Mouse (Mus musculus): ENCODE measurements at regions not wholly inside any gene's neighbourhood (a gene's known extent, or its start where the extent isn't known, plus 50 kb on each side); places are given as distances from the start of the nearest gene placed in this dataset.
A peak's percentile ranks its signal among the peaks of the same experiment; 100 is the strongest.

DNA sequence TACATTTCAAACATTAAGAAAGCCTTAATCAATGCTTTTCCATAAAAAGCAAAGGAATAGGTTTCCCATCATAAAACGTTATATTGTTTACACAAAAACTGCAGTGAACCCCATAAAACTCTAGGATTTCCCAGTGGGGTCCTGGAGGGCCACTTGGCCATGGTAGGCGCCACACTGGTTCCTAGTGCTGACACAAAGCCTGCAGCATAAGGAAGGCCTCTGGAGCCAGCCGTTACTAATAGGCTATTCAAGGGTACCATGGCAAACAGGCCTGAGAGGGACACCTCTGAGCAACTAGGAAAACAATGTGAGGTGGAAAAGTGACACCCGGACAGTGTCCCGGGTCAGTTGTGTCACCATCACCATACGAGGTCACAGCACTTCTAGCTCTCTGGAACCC, 231.9 kb downstream of the Ttc32 start:
- ATAC-seq (ENCODE audit: low FRiP score, low TSS enrichment) (no peak), DNase-seq (no peak)
- Histone ChIP-seq H3K27ac (replicated peaks; ENCODE audit: low read depth, low read length) (no peak overlapping the region), H3K27me3 (ENCODE audit: control insufficient read depth, insufficient read depth, low read length) (no peaks in the 10 kb centered on the region), H3K4me1 (ENCODE audit: control insufficient read depth, insufficient read depth, low read length) (no peaks in the 10 kb centered on the region), H3K9me3 (ENCODE audit: control insufficient read depth, low read length) (no peaks in the 10 kb centered on the region), H3K4me2 (ENCODE audit: low read length) (no peak overlapping the region), H3K4me3 (replicated peaks; ENCODE audit: low read depth, low read length) (no peak overlapping the region), H3K36me3 (ENCODE audit: control insufficient read depth, insufficient read depth, low read length) (no peaks in the 10 kb centered on the region), H3K9ac (replicated peaks; ENCODE audit: low read length) (no peak overlapping the region)
- 62% methylated on average over 6 of the region's 6 CpGs for WGBS

DNA sequence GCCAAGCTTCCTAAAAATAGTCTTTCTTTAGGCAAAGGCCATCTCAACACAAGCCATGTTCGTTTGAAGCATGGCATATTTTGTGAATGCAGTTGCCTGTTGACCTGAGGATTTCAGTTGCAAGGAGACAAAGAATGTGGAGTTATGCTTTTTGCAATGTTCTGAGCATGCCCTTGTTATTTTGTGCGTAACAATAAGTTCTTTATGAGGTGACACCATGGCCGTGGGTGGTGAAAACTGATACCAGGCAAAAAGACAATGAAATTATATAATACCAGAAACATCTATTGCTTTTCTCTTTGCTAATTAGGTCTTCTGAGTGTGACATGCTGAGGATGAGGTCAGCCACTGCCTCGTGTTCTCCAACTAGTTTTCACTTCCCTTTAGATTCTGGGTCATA, 236.4 kb downstream of the Ttc32 start:
- Histone ChIP-seq H3K4me1 (ENCODE audit: control insufficient read depth, insufficient read depth, low read length) (no peaks in the 10 kb centered on the region), H3K4me3 (replicated peaks; ENCODE audit: low read depth, low read length) (no peak overlapping the region), H3K4me2 (ENCODE audit: low read length) (no peak overlapping the region), H3K36me3 (ENCODE audit: control insufficient read depth, insufficient read depth, low read length) (no peaks in the 10 kb centered on the region), H3K27me3 (ENCODE audit: control insufficient read depth, insufficient read depth, low read length) (no peaks in the 10 kb centered on the region), H3K9me3 (ENCODE audit: control insufficient read depth, low read length) (no peaks in the 10 kb centered on the region), H3K27ac (replicated peaks; ENCODE audit: low read depth, low read length) (no peak overlapping the region), H3K9ac (replicated peaks; ENCODE audit: low read length) (no peak overlapping the region)
- no peak for ATAC-seq (ENCODE audit: low FRiP score, low TSS enrichment)
- DNase-seq: no peak
- 77% methylated on average over 4 of the region's 4 CpGs for WGBS

DNA sequence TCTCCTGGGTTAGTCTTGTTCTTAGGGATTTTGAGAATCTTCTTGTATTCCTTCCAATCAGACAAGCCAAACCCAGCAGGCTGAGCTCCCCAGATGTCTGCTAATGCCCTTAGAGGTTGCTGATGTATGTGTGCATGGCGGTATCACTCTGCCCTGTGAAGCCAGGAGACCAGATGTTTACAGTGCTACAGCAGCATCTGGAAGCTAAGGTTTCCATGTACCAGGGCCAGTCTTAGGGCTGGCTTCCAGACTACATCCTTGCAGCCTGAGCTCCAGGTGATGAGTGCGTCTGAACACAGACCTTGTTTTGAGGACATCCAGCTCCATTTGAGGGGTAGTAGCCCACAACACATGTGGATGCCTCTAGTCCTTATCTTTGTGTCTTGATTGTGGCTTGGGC, 241.7 kb downstream of the Ttc32 start:
- H3K4me1 ChIP-seq (ENCODE audit: control insufficient read depth, insufficient read depth, low read length): no peaks in the 10 kb centered on the region
- no peak for ATAC-seq (ENCODE audit: low FRiP score, low TSS enrichment)
- DNase-seq: no peak
- no peaks in the 10 kb centered on the region for H3K36me3 ChIP-seq (ENCODE audit: control insufficient read depth, insufficient read depth, low read length)
- WGBS: 96% methylated on average over 2 of the region's 2 CpGs
- H3K4me3 ChIP-seq (replicated peaks; ENCODE audit: low read depth, low read length): no peak overlapping the region
- no peak overlapping the region for H3K4me2 ChIP-seq (ENCODE audit: low read length)
- no peaks in the 10 kb centered on the region for H3K27me3 ChIP-seq (ENCODE audit: control insufficient read depth, insufficient read depth, low read length)
- H3K27ac ChIP-seq (replicated peaks; ENCODE audit: low read depth, low read length): no peak overlapping the region
- H3K9ac ChIP-seq (replicated peaks; ENCODE audit: low read length): no peak overlapping the region
- no peaks in the 10 kb centered on the region for H3K9me3 ChIP-seq (ENCODE audit: control insufficient read depth, low read length)

DNA sequence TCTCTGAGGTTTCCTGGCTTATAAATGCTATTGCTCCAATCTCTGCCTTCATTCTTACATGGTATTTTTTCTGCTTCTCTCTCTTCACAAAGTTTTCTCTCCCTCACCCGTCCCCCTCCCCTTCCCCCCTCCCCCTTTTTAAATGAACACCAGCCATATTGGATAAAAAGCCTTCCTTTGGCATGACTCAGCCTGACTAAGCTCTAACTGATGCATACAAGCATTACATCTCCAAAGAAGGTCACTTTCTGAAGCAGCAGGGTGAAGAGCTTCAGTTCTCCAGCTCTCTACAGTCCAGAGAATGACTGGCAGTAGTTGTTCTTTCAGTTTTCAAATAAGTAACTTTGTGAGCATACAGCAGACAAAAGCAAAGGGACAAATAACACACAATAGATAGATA, 244.4 kb downstream of the Ttc32 start:
- no peak for ATAC-seq (ENCODE audit: low FRiP score, low TSS enrichment)

DNA sequence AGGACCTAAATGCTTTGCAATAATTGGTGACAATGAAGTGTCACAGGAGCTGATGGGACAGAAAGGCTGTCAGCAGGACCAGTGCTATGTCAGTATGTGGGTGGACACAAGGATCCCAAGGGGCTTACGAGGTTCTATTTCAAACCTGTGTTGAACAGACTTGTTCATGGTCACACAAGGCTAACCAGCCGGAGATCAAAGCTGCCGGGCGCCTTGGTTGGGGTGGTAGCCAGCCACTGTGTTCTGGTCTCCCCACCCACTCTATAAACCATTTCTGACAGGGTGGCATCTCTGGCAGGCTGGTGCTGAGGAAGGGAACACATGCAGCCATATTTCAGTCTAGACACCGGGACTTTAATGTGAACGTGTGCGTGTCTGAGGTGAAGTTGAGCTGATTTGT, 245.9 kb downstream of the Ttc32 start:
- WGBS: 88% methylated on average over 7 of the region's 7 CpGs
- DNase-seq (no peak), ATAC-seq (ENCODE audit: low FRiP score, low TSS enrichment) (no peak)
- Histone ChIP-seq H3K9me3 (ENCODE audit: control insufficient read depth, low read length) (no peaks in the 10 kb centered on the region), H3K4me2 (ENCODE audit: low read length) (no peak overlapping the region), H3K36me3 (ENCODE audit: control insufficient read depth, insufficient read depth, low read length) (no peaks in the 10 kb centered on the region), H3K9ac (replicated peaks; ENCODE audit: low read length) (no peak overlapping the region), H3K4me3 (replicated peaks; ENCODE audit: low read depth, low read length) (no peak overlapping the region), H3K4me1 (ENCODE audit: control insufficient read depth, insufficient read depth, low read length) (no peaks in the 10 kb centered on the region), H3K27ac (replicated peaks; ENCODE audit: low read depth, low read length) (no peak overlapping the region), H3K27me3 (ENCODE audit: control insufficient read depth, insufficient read depth, low read length) (no peaks in the 10 kb centered on the region)

More for the DNA sequence above, 244.4 kb downstream of the Ttc32 start:
- no peaks in the 10 kb centered on the region for H3K36me3 ChIP-seq (ENCODE audit: control insufficient read depth, insufficient read depth, low read length)
- no peaks in the 10 kb centered on the region for H3K9me3 ChIP-seq (ENCODE audit: control insufficient read depth, low read length)
- no peak overlapping the region for H3K4me2 ChIP-seq (ENCODE audit: low read length)
- 60% methylated on average over 1 of the region's 1 CpGs for WGBS
- no peaks in the 10 kb centered on the region for H3K4me1 ChIP-seq (ENCODE audit: control insufficient read depth, insufficient read depth, low read length)
- H3K4me3 ChIP-seq (replicated peaks; ENCODE audit: low read depth, low read length): no peak overlapping the region
- H3K27me3 ChIP-seq (ENCODE audit: control insufficient read depth, insufficient read depth, low read length): no peaks in the 10 kb centered on the region
- H3K27ac ChIP-seq (replicated peaks; ENCODE audit: low read depth, low read length): no peak overlapping the region
- no peak for DNase-seq
- no peak overlapping the region for H3K9ac ChIP-seq (replicated peaks; ENCODE audit: low read length)

DNA sequence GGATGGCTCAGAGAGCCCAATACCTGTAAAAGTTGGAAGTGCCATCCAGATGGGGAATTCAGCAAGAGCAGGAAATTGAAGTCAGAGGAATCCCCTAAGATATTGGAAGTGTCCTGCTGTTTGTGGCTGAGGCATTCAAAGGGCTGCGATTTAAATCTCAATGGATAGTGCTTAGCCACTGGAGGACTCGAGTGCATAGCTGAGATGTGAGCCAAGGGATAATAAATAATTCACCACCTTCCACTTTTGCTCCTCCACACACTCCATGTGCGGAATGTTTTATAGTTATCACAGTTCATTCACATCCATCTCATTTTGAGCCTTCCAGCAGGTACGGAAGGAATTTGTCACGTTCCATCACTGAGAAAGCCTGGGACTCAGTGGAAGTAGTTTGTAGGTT, 248.9 kb downstream of the Ttc32 start:
- WGBS: 17% methylated on average over 5 of the region's 5 CpGs

DNA sequence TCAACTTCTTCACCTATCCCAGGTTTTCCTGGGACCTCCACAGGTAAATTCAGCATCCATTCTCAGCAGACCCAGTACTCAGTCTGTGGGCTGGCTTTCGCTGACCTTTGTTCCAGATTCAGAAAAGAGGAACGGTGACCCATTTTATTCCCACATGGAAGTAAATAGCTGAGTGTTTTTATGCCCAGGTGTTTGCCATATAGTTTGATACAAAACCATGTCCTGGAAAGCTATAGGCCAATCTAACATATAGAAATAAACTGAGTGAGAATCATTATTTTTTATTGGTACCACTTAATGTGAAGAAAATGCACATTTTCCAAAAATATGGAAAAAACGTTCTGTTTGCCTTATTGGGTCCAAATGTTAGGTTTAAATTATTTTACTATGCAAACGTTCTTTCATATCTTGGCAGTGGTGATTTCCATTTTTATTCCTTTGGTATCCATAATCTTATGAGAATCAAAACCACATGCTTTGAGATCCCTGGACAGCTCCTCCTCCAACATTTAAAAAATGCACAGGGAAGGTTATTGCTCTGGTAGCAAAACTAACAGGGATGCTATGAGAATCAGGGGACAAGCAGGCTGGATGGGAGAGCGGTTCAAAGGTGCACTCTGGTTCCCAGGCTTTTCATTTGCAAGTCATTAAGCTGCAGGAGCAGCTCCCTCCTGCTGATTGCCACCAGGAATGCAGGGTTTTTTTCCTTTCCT, 250.3 kb downstream of the Ttc32 start:
- no peaks in the 10 kb centered on the region for H3K36me3 ChIP-seq (ENCODE audit: control insufficient read depth, insufficient read depth, low read length)

More for the DNA sequence above, 248.9 kb downstream of the Ttc32 start:
- Histone ChIP-seq H3K4me1 (ENCODE audit: control insufficient read depth, insufficient read depth, low read length) (no peaks in the 10 kb centered on the region), H3K36me3 (ENCODE audit: control insufficient read depth, insufficient read depth, low read length) (no peaks in the 10 kb centered on the region), H3K27ac (replicated peaks; ENCODE audit: low read depth, low read length) (no peak overlapping the region), H3K4me3 (replicated peaks; ENCODE audit: low read depth, low read length) (no peak overlapping the region), H3K4me2 (ENCODE audit: low read length) (no peak overlapping the region), H3K9ac (replicated peaks; ENCODE audit: low read length) (no peak overlapping the region), H3K9me3 (ENCODE audit: control insufficient read depth, low read length) (no peaks in the 10 kb centered on the region), H3K27me3 (ENCODE audit: control insufficient read depth, insufficient read depth, low read length) (no peaks in the 10 kb centered on the region)
- ATAC-seq (ENCODE audit: low FRiP score, low TSS enrichment): no peak
- no peak for DNase-seq

DNA sequence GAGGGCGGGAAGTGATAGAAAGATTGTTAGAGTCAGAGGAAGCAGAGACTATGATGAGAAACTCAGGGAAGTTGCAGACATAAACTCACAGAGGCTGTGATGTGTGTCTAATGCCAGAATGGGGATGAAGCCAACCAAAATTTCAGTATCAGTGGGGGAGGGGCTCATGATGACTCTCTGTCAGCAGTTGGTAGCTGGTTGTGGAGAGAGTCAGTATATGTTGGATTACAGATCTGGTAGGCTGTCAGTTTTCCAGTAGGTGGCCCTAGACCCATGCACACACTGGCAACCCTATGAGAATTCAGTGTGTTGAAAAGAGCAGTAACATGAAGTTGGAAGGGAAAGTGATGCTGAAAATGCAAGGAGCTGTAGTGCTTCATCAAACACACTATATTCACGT, 257.5 kb downstream of the Ttc32 start:
- H3K27me3 ChIP-seq (ENCODE audit: control insufficient read depth, insufficient read depth, low read length): no peaks in the 10 kb centered on the region
- H3K9ac ChIP-seq (replicated peaks; ENCODE audit: low read length): no peak overlapping the region
- no peak overlapping the region for H3K4me2 ChIP-seq (ENCODE audit: low read length)
- H3K27ac ChIP-seq (replicated peaks; ENCODE audit: low read depth, low read length): no peak overlapping the region
- no peak for ATAC-seq (ENCODE audit: low FRiP score, low TSS enrichment)
- H3K36me3 ChIP-seq (ENCODE audit: control insufficient read depth, insufficient read depth, low read length): no peaks in the 10 kb centered on the region
- H3K4me3 ChIP-seq (replicated peaks; ENCODE audit: low read depth, low read length): no peak overlapping the region
- H3K4me1 ChIP-seq (ENCODE audit: control insufficient read depth, insufficient read depth, low read length): no peaks in the 10 kb centered on the region
- WGBS: 85% methylated on average over 2 of the region's 2 CpGs
- H3K9me3 ChIP-seq (ENCODE audit: control insufficient read depth, low read length): no peaks in the 10 kb centered on the region
- DNase-seq: no peak

More for the DNA sequence above, 250.3 kb downstream of the Ttc32 start:
- peak; percentile 3 for DNase-seq
- H3K27me3 ChIP-seq (ENCODE audit: control insufficient read depth, insufficient read depth, low read length): no peaks in the 10 kb centered on the region
- no peak overlapping the region for H3K27ac ChIP-seq (replicated peaks; ENCODE audit: low read depth, low read length)
- H3K4me3 ChIP-seq (replicated peaks; ENCODE audit: low read depth, low read length): no peak overlapping the region
- no peaks in the 10 kb centered on the region for H3K9me3 ChIP-seq (ENCODE audit: control insufficient read depth, low read length)
- 46% methylated on average over 5 of the region's 5 CpGs for WGBS
- H3K4me1 ChIP-seq (ENCODE audit: control insufficient read depth, insufficient read depth, low read length): no peaks in the 10 kb centered on the region
- H3K9ac ChIP-seq (replicated peaks; ENCODE audit: low read length): no peak overlapping the region
- H3K4me2 ChIP-seq (ENCODE audit: low read length): no peak overlapping the region
- ATAC-seq (ENCODE audit: low FRiP score, low TSS enrichment): no peak

DNA sequence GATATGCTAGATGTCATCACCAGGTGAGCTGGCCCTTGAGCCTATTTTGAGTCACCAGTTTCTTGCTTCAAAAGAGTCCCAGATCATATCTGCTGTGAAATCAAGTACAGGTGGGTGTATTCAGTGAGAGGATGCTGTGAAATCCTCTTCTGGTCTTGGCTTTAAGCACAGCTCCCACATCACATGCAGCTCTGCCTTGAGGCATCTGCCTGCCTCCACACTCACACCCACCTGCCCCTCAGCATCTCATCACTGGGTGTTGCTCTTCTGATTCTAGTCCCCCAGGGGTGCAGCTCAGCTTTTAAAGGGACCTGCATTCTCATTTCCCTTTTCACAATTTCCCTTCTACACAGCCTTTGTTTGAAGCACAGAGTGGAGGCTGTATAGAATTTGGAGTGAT, 262.9 kb downstream of the Ttc32 start:
- Histone ChIP-seq H3K4me3 (replicated peaks; ENCODE audit: low read depth, low read length) (no peak overlapping the region), H3K9ac (replicated peaks; ENCODE audit: low read length) (no peak overlapping the region), H3K36me3 (ENCODE audit: control insufficient read depth, insufficient read depth, low read length) (no peaks in the 10 kb centered on the region), H3K27ac (replicated peaks; ENCODE audit: low read depth, low read length) (no peak overlapping the region), H3K4me2 (ENCODE audit: low read length) (no peak overlapping the region), H3K27me3 (ENCODE audit: control insufficient read depth, insufficient read depth, low read length) (no peaks in the 10 kb centered on the region), H3K4me1 (ENCODE audit: control insufficient read depth, insufficient read depth, low read length) (no peaks in the 10 kb centered on the region), H3K9me3 (ENCODE audit: control insufficient read depth, low read length) (no peaks in the 10 kb centered on the region)
- ATAC-seq (ENCODE audit: low FRiP score, low TSS enrichment): no peak
- DNase-seq: no peak

Data from midbrain, embryonic 14.5 days (tissue).